Mouse (Mus musculus) embryonic facial prominence, embryonic 13.5 days (tissue): Measurements from ENCODE around the gene Cnn3. TPM values are rescaled to one million over a fixed set of nuclear protein-coding genes. Genes with fewer than 3 reads are reported as not detected.

ENCODE experiments used
- ATAC-seq: fragments of 200-750 bp; cut with Nextera tagmentation; 2 replicates; pipeline ENCODE4 v1.8.0; 2017; ENCODE audit warnings: low read depth; ENCODE audit not compliant: insufficient number of reproducible peaks, insufficient read depth, low FRiP score, low TSS enrichment
- H3K27ac ChIP-seq: fragments of 300-500 bp; sonication (generic); 2 replicates; pipeline ENCODE4 v1.5.1; 2015; ENCODE audit warnings: moderate library complexity, mild to moderate bottlenecking, inconsistent platforms
- H3K27me3 ChIP-seq: fragments of 300-500 bp; sonication (generic); 2 replicates; pipeline ENCODE4 v1.6.1; 2015; ENCODE audit warnings: mild to moderate bottlenecking, inconsistent platforms
- H3K36me3 ChIP-seq: fragments of 300-500 bp; sonication (generic); 2 replicates; pipeline ENCODE4 v1.6.1; 2015; ENCODE audit warnings: mild to moderate bottlenecking, inconsistent platforms
- H3K4me1 ChIP-seq: fragments of 300-500 bp; sonication (generic); 2 replicates; pipeline ENCODE4 v1.6.1; 2015; ENCODE audit warnings: inconsistent platforms
- H3K4me2 ChIP-seq: fragments of 300-500 bp; sonication (generic); 2 replicates; pipeline ENCODE4 v1.6.1; 2015; ENCODE audit warnings: moderate library complexity, mild to moderate bottlenecking, inconsistent platforms
- H3K4me3 ChIP-seq: fragments of 300-500 bp; sonication (generic); 2 replicates; pipeline ENCODE4 v1.5.1; 2015; ENCODE audit warnings: mild to moderate bottlenecking, inconsistent platforms
- H3K9ac ChIP-seq: fragments of 300-500 bp; sonication (generic); 2 replicates; pipeline ENCODE4 v1.6.1; 2015; ENCODE audit warnings: mild to moderate bottlenecking, inconsistent platforms
- H3K9me3 ChIP-seq: fragments of 300-500 bp; sonication (generic); 2 replicates; pipeline ENCODE4 v1.6.1; 2016; ENCODE audit warnings: inconsistent platforms
- WGBS: fragments of 180-500 bp; shearing (Covaris S2); methylation state at CpG from one replicate; pipeline ENCODE4 v1.1.7; 2015; ENCODE audit warnings: mixed read lengths; 5-methylcytosine and 5-hydroxymethylcytosine counted together
- polyA plus RNA-seq: library from polyadenylated mRNA; unstranded; fragments of >200 nt; fragmentation: Nextera tagmentation; extraction: Ambion mirVana; gene quantifications from 2 replicates; pipeline ENCODE4 v1.2.1, GENCODE M21; 2015

The Cnn3 gene
- polyA plus RNA-seq, 1 experiment from 2014 or later: 793 TPM

GRCm38 (mm10) chr3:121422405-121422804, 3.9 kb upstream of the Cnn3 start:
- WGBS: 74% methylated on average over 8 of the region's 8 CpGs
- H3K27me3 ChIP-seq: no peaks in the 10 kb centered on the region
- H3K27ac ChIP-seq: no peak overlapping the region
- ATAC-seq: no peak
- H3K9ac ChIP-seq: no peak overlapping the region
- no peak overlapping the region for H3K4me3 ChIP-seq
- no peaks in the 10 kb centered on the region for H3K9me3 ChIP-seq
- H3K4me2 ChIP-seq: no peak overlapping the region
- H3K4me1 ChIP-seq: peaks cover 23% of the 10 kb centered on the region
- no peaks in the 10 kb centered on the region for H3K36me3 ChIP-seq

DNA sequence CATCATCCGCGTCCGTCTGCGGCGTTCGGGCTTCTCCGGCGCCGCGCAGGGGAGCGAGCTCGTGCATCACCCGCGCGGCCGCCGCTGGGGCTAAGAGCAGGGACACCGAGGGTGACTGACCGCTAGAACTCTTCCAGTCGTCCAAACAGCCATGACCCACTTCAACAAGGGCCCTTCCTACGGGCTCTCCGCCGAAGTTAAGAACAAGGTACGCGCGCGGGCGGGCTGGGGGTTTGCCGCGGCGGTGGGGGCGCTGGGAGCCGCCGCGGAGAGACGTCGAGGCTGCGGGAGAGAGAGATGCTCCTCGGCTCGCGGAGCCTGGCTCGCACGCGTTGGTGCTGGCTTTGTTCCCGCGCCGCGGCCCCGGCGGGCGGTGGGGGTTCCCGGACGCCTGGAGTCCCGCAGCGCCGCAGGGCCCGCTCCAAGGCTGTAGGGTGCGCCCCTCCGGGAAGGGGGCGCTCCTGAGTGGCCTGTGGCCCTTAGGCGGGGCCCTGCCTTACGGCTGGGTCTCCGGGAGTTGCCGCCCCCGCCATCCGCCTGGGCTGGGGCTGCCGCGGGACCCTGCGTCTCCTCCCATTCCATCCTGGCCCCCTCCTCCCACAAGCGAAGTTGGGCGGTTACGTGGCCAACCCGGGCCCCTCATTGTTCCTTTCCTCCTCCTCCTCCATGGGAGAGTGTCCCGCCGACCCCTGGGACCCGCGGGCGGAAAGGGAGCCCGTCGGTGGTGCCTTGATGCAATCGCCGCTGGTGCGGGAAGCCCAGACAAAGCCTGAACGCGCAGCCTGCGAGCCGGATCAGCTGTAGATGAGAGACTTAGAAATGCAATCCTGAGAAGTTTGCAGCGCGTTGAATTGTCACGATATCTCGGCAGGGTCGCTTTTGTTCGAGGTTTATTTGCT, 573 bp downstream of the Cnn3 start:
- Histone ChIP-seq H3K27me3 (no peaks in the 10 kb centered on the region), H3K9ac (peak overlapping the region; percentile 99), H3K4me1 (peaks cover 39% of the 10 kb centered on the region), H3K36me3 (no peaks in the 10 kb centered on the region), H3K9me3 (no peaks in the 10 kb centered on the region), H3K4me2 (peak overlapping the region; percentile 89), H3K4me3 (peak overlapping the region; percentile 89), H3K27ac (peak overlapping the region; percentile 99)
- WGBS: under 1% methylated on average over 93 of the region's 93 CpGs
- ATAC-seq: peak; percentile 61

GRCm38 (mm10) chr3:121427520-121427908, 1.2 kb downstream of the Cnn3 start:
- Histone ChIP-seq H3K4me2 (peak overlapping the region; percentile 89), H3K4me1 (peaks cover 45% of the 10 kb centered on the region)
- WGBS: under 1% methylated on average over 13 of the region's 13 CpGs

DNA sequence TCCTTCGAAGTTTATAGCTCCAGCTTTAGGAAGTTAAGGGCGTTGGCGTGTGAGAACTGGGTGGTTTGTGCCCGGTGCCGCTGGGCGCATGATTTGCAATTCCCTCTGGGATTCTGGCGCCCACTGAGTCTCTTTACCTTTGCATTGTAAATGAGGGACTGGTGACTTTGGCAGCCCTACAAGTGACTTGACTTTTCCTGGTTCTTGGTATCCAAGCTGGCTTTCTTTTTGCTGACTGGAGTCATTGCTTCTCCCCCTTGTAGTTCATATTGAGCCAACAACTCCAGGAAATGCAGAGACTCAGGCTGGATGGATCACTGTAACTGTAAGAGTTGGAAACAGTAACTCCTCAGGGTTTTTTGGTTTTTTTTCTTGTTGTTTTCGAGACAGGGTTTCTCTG, 1.9 kb downstream of the Cnn3 start:
- Histone ChIP-seq H3K27me3 (no peaks in the 10 kb centered on the region), H3K9me3 (no peaks in the 10 kb centered on the region), H3K4me2 (peak overlapping the region; percentile 89), H3K4me1 (peaks cover 52% of the 10 kb centered on the region), H3K4me3 (peak overlapping the region; percentile 89), H3K9ac (peak overlapping the region; percentile 99), H3K27ac (peak overlapping the region; percentile 99), H3K36me3 (no peaks in the 10 kb centered on the region)
- ATAC-seq: no peak
- 6% methylated on average over 8 of the region's 8 CpGs for WGBS

More at GRCm38 (mm10) chr3:121427520-121427908, 1.2 kb downstream of the Cnn3 start:
- Histone ChIP-seq H3K36me3 (no peaks in the 10 kb centered on the region), H3K27me3 (no peaks in the 10 kb centered on the region), H3K9ac (peak overlapping the region; percentile 99), H3K9me3 (no peaks in the 10 kb centered on the region), H3K4me3 (peak overlapping the region; percentile 89), H3K27ac (peak overlapping the region; percentile 99)
- ATAC-seq: 0 out of 2 replicates have a peak, but pooled peaks have one; percentile 34

- peaks cover 58% of the 10 kb centered on the region for H3K4me1 ChIP-seq
- H3K9me3 ChIP-seq: no peaks in the 10 kb centered on the region
- H3K36me3 ChIP-seq: no peaks in the 10 kb centered on the region
- H3K9ac ChIP-seq: peak overlapping the region; percentile 99
- no peaks in the 10 kb centered on the region for H3K27me3 ChIP-seq
- H3K4me3 ChIP-seq: peak overlapping the region; percentile 89
- ATAC-seq: no peak
- WGBS: 47% methylated on average over 11 of the region's 11 CpGs
- H3K27ac ChIP-seq: peak overlapping the region; percentile 99; the same call in 1 of the 2 replicates
- peak overlapping the region; percentile 89 for H3K4me2 ChIP-seq
Measured at GRCm38 (mm10) chr3:121428696-121429259, 2.5 kb downstream of the Cnn3 start.

DNA sequence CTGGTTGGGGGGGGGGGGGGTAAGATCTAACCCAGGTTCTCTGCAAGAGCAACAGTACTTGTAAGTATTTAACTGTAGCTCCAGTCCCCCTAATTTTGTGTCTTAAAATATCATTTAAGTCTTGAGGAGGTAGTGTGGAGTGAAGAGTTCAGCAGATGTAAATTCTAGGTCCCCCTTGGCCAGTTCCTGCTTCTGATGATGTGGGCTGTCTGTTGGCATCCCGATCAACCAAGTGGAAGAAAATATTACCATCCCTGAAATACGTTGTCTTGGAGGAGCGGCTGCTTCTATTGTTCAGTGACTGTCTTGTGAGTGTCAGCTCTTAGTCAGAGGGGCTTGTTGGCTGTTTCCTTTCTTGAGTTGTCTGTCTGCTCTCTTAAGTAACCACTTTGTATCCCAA, 3.2 kb downstream of the Cnn3 start:
- ATAC-seq: no peak
- H3K9ac ChIP-seq: peak overlapping the region; percentile 21; the same call in 1 of the 2 replicates
- H3K27me3 ChIP-seq: no peaks in the 10 kb centered on the region

GRCm38 (mm10) chr3:121430289-121430936, 4.1 kb downstream of the Cnn3 start:
- WGBS: 49% methylated on average over 7 of the region's 7 CpGs
- peak overlapping the region; percentile 45 for H3K27ac ChIP-seq

More for the DNA sequence above, 3.2 kb downstream of the Cnn3 start:
- H3K4me1 ChIP-seq: peaks cover 65% of the 10 kb centered on the region
- H3K9me3 ChIP-seq: no peaks in the 10 kb centered on the region
- H3K4me3 ChIP-seq: peak overlapping the region; percentile 89
- H3K27ac ChIP-seq: peak overlapping the region; percentile 57
- no peaks in the 10 kb centered on the region for H3K36me3 ChIP-seq
- WGBS: 40% methylated on average over 3 of the region's 3 CpGs
- peak overlapping the region; percentile 89 for H3K4me2 ChIP-seq

GRCm38 (mm10) chr3:121433359-121433758, 7.1 kb downstream of the Cnn3 start:
- Histone ChIP-seq H3K27me3 (no peaks in the 10 kb centered on the region), H3K9ac (peak overlapping the region; percentile 62), H3K4me2 (peak overlapping the region; percentile 59), H3K9me3 (no peaks in the 10 kb centered on the region), H3K27ac (peak overlapping the region; percentile 98), H3K4me3 (peak overlapping the region; percentile 27), H3K4me1 (peaks cover 89% of the 10 kb centered on the region), H3K36me3 (peaks cover 3% of the 10 kb centered on the region)
- no peak for ATAC-seq
- WGBS: 46% methylated on average over 6 of the region's 6 CpGs

More at GRCm38 (mm10) chr3:121430289-121430936, 4.1 kb downstream of the Cnn3 start:
- no peaks in the 10 kb centered on the region for H3K27me3 ChIP-seq
- H3K9ac ChIP-seq: no peak overlapping the region
- ATAC-seq: no peak
- H3K4me2 ChIP-seq: peak overlapping the region; percentile 89
- H3K4me3 ChIP-seq: peak overlapping the region; percentile 89; the same call in 1 of the 2 replicates
- peaks cover 69% of the 10 kb centered on the region for H3K4me1 ChIP-seq
- H3K36me3 ChIP-seq: no peaks in the 10 kb centered on the region
- H3K9me3 ChIP-seq: no peaks in the 10 kb centered on the region

DNA sequence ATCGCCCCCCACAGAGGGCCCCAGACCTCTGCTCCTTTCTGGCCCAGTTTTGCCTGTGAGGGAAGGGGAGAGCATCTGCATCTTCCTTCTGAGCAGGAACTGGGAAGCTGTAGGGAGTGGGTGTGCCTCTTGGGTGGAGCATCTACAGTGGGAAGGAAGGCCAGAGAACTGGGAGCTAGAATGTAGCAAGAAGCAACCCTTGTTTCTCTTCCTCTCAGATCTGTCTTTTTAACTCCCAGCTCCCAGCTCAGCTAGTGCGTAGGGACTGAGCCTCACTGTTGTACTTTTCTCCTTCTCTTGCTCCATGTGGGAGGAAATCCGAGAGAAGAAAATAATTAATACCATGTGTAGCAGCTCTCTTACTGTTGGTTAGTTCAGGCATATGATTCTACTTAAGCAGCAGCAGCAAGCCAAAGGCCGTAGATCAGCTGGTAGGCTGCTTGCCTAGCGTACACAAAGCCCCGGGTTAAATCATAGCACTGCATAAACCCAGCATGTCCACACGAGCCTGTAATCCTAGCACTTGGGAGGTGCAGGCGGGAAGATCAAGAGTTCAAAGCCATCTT, 7.8 kb downstream of the Cnn3 start:
- peak overlapping the region; percentile 62 for H3K9ac ChIP-seq
- no peaks in the 10 kb centered on the region for H3K27me3 ChIP-seq
- H3K4me3 ChIP-seq: peak overlapping the region; percentile 27
- peaks cover 89% of the 10 kb centered on the region for H3K4me1 ChIP-seq
- peak; percentile 88 for ATAC-seq
- H3K9me3 ChIP-seq: no peaks in the 10 kb centered on the region
- peaks cover 3% of the 10 kb centered on the region for H3K36me3 ChIP-seq
- WGBS: 9% methylated on average over 8 of the region's 8 CpGs
- peak overlapping the region; percentile 98 for H3K27ac ChIP-seq
- peak overlapping the region; percentile 59 for H3K4me2 ChIP-seq

GRCm38 (mm10) chr3:121435296-121435695, 9.0 kb downstream of the Cnn3 start:
- Histone ChIP-seq H3K4me2 (peak overlapping the region; percentile 59; the same call in 1 of the 2 replicates), H3K27me3 (no peaks in the 10 kb centered on the region), H3K4me3 (no peak overlapping the region), H3K36me3 (peaks cover 3% of the 10 kb centered on the region), H3K4me1 (peaks cover 89% of the 10 kb centered on the region), H3K9me3 (no peaks in the 10 kb centered on the region), H3K27ac (peak overlapping the region; percentile 98), H3K9ac (no peak overlapping the region)
- ATAC-seq: no peak
- WGBS: 61% methylated on average over 5 of the region's 5 CpGs

DNA sequence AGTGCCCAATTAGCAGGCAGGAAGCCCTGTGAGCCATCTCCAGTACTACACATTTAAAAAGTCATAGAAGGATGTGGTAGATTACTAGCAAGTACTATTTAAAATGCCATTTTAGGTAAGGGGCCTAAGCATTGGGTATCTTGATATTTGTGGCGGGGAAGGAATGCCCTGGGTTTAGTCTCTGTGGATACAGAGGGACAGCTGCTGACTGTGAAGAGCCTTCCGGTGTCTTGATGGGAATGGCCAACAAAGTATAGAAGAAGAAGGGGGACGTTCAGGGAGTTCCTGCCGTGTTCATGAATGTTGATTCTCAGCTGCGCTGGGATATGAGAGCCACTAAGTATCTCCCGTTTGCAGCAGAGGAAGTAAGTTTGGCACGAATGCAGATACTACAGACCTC, 10.8 kb downstream of the Cnn3 start:
- Histone ChIP-seq H3K4me3 (no peak overlapping the region), H3K9me3 (no peaks in the 10 kb centered on the region), H3K4me2 (no peak overlapping the region), H3K36me3 (peaks cover 11% of the 10 kb centered on the region), H3K4me1 (peaks cover 90% of the 10 kb centered on the region), H3K27me3 (no peaks in the 10 kb centered on the region), H3K9ac (no peak overlapping the region), H3K27ac (no peak overlapping the region)
- WGBS: 82% methylated on average over 7 of the region's 7 CpGs
- ATAC-seq: no peak
